Mouse (Mus musculus) frontal cortex, adult 2 months (tissue): ENCODE measurements around the gene Styx. TPM values are rescaled to one million over a fixed set of nuclear protein-coding genes. Genes with fewer than 3 reads are reported as not detected.

Source experiments
- DNase-seq, 2 experiments: peaks; one replicate each; pipeline ENCODE4 v3.0.0; 2022; ENCODE audit warnings: low spot score in 1 of 2; ENCODE audit errors: extremely low spot score in 1 of 2
- polyA plus RNA-seq: library from polyadenylated mRNA; depleted of rRNA; stranded (reverse); fragments of >200 nt; gene quantifications from 2 replicates; pipeline ENCODE4 v1.2.3, GENCODE M21; 2012

Gene Styx
- polyA plus RNA-seq, 1 experiment, result 17.5 TPM

- no peak for DNase-seq
Observed at GRCm38 (mm10) chr14:45434220-45434619, 83.3 kb downstream of the Styx start.

- no peak for DNase-seq
Observed at GRCm38 (mm10) chr14:45438250-45438930, 87.5 kb downstream of the Styx start.

GRCm38 (mm10) chr14:45438931-45439275, 88.0 kb downstream of the Styx start:
- DNase-seq, result no peak

GRCm38 (mm10) chr14:45439387-45439786, 88.5 kb downstream of the Styx start:
- no peak for DNase-seq

- DNase-seq, result no peak
Observed at GRCm38 (mm10) chr14:45441291-45441690, 90.4 kb downstream of the Styx start.

- peak in 1 of 2 experiments; percentile 23 for DNase-seq
Observed at GRCm38 (mm10) chr14:45442781-45443560, 92.1 kb downstream of the Styx start.

GRCm38 (mm10) chr14:45444870-45445269, 94.0 kb downstream of the Styx start:
- DNase-seq, result no peak

GRCm38 (mm10) chr14:45445445-45445844, 94.6 kb downstream of the Styx start:
- no peak for DNase-seq

GRCm38 (mm10) chr14:45446777-45447176, 95.9 kb downstream of the Styx start:
- DNase-seq, result no peak

- no peak for DNase-seq
Observed at GRCm38 (mm10) chr14:45451090-45451489, 100.2 kb downstream of the Styx start.

GRCm38 (mm10) chr14:45452148-45452547, 101.3 kb downstream of the Styx start:
- no peak for DNase-seq

- no peak for DNase-seq
Observed at GRCm38 (mm10) chr14:45452861-45453512, 102.1 kb downstream of the Styx start.

GRCm38 (mm10) chr14:45453538-45454233, 102.8 kb downstream of the Styx start:
- no peak for DNase-seq

GRCm38 (mm10) chr14:45455651-45456501, 105.0 kb downstream of the Styx start:
- DNase-seq, result peak in 1 of 2 experiments; percentile 60

GRCm38 (mm10) chr14:45456502-45456846, 105.6 kb downstream of the Styx start:
- DNase-seq, result no peak

GRCm38 (mm10) chr14:45457003-45457402, 106.1 kb downstream of the Styx start:
- DNase-seq, result no peak

GRCm38 (mm10) chr14:45459877-45460276, 109.0 kb downstream of the Styx start:
- no peak for DNase-seq

- DNase-seq, result no peak
Observed at GRCm38 (mm10) chr14:45460491-45460890, 109.6 kb downstream of the Styx start.

- no peak for DNase-seq
Observed at GRCm38 (mm10) chr14:45461945-45462344, 111.1 kb downstream of the Styx start.

GRCm38 (mm10) chr14:45462374-45462773, 111.5 kb downstream of the Styx start:
- peak in 1 of 2 experiments; percentile 41 for DNase-seq
